Mouse (Mus musculus) neural tube, embryonic 11.5 days (tissue): ENCODE results near the gene Mtmr1. TPM values are rescaled to one million over a fixed set of nuclear protein-coding genes. Genes with fewer than 3 reads are reported as not detected.

Experiments
- ATAC-seq: fragments of 200-750 bp; cut with Nextera tagmentation; 2 replicates; pipeline ENCODE4 v1.8.0; 2017; ENCODE audit warnings: moderate number of reproducible peaks, mild to moderate bottlenecking, moderate TSS enrichment, moderate library complexity; ENCODE audit not compliant: insufficient read depth, low FRiP score, low TSS enrichment
- DNase-seq: peaks from one replicate; pipeline ENCODE4 v3.0.0-alpha.2; 2015; ENCODE audit warnings: low spot score
- H3K27ac ChIP-seq: fragments of 300-500 bp; sonication (generic); 2 replicates; pipeline ENCODE4 v1.5.1; 2014; ENCODE audit warnings: low read depth, mild to moderate bottlenecking, low read length
- H3K27me3 ChIP-seq: fragments of 300-500 bp; sonication (generic); 2 replicates; pipeline ENCODE4 v1.6.1; 2014; ENCODE audit warnings: mild to moderate bottlenecking, low read length, mixed read lengths; ENCODE audit not compliant: control insufficient read depth, insufficient read depth
- H3K36me3 ChIP-seq: fragments of 300-500 bp; sonication (generic); 2 replicates; pipeline ENCODE4 v1.6.1; 2014; ENCODE audit warnings: mild to moderate bottlenecking, low read length, moderate library complexity, mixed read lengths; ENCODE audit not compliant: control insufficient read depth, insufficient read depth
- H3K4me1 ChIP-seq: fragments of 300-500 bp; sonication (generic); 2 replicates; pipeline ENCODE4 v1.6.1; 2014; ENCODE audit warnings: low read length, mixed read lengths; ENCODE audit not compliant: control insufficient read depth, insufficient read depth
- H3K4me2 ChIP-seq: fragments of 300-500 bp; sonication (generic); 2 replicates; pipeline ENCODE4 v1.6.1; 2014; ENCODE audit warnings: low read depth, mild to moderate bottlenecking, moderate library complexity
- H3K4me3 ChIP-seq: fragments of 300-500 bp; sonication (generic); 2 replicates; pipeline ENCODE4 v1.5.1; 2014; ENCODE audit warnings: low read depth, low read length
- H3K9ac ChIP-seq: fragments of 300-500 bp; sonication (generic); 2 replicates; pipeline ENCODE4 v1.6.1; 2014; ENCODE audit warnings: mild to moderate bottlenecking, low read length
- H3K9me3 ChIP-seq: fragments of 300-500 bp; sonication (generic); 2 replicates; pipeline ENCODE4 v1.6.1; 2016; ENCODE audit warnings: low read length; ENCODE audit not compliant: control insufficient read depth
- WGBS: fragments of 180-500 bp; shearing (Covaris S2); extraction: QIAGEN DNeasy Blood & Tissue Kit; methylation state at CpG from one replicate; pipeline ENCODE4 v1.1.7; 2014; 5-methylcytosine and 5-hydroxymethylcytosine counted together
- polyA plus RNA-seq: library from polyadenylated mRNA; unstranded; fragments of >200 nt; fragmentation: Nextera tagmentation; extraction: Ambion mirVana; gene quantifications from 2 replicates; pipeline ENCODE4 v1.2.1, GENCODE M21; 2014

The Mtmr1 gene
- polyA plus RNA-seq, 1 experiment from 2014 or later, result 15.4 TPM

GRCm38 (mm10) chrX:71427491-71427890 lies 62.9 kb downstream of the Mtmr1 start:
- no peak for ATAC-seq

GRCm38 (mm10) chrX:71430900-71431299 lies 66.3 kb downstream of the Mtmr1 start:
- Histone ChIP-seq H3K27ac (no peak overlapping the region), H3K27me3 (no peaks in the 10 kb centered on the region), H3K4me3 (no peak overlapping the region), H3K9ac (no peak overlapping the region), H3K36me3 (no peaks in the 10 kb centered on the region), H3K9me3 (no peaks in the 10 kb centered on the region), H3K4me2 (no peak overlapping the region), H3K4me1 (no peaks in the 10 kb centered on the region)
- 86% methylated on average over 5 of the region's 5 CpGs for WGBS
- no peak for DNase-seq
- no peak for ATAC-seq

More at GRCm38 (mm10) chrX:71427491-71427890, 62.9 kb downstream of the Mtmr1 start:
- Histone ChIP-seq H3K27ac (no peak overlapping the region), H3K4me1 (no peaks in the 10 kb centered on the region), H3K9me3 (no peaks in the 10 kb centered on the region), H3K4me3 (no peak overlapping the region), H3K27me3 (no peaks in the 10 kb centered on the region), H3K4me2 (no peak overlapping the region), H3K9ac (no peak overlapping the region), H3K36me3 (no peaks in the 10 kb centered on the region)
- no peak for DNase-seq

DNA sequence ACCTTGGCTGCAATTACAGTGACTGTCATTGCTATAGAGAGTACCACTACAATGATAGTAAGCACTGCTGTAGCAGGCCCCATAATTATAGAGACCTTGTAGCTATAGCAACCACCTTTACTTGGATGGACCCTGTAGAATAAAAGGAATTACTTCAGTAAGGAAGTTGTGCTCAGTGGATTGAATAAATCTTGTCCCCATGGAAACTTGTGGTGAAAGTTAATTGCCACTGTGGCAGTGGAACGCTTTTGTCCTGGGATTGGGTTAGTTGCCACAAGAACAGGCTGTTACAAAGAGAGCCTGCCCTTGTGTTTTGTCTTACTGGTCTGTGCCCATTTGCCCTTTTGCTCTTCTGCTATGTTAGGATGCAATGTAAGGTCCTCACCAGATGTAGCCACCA lies 69.9 kb downstream of the Mtmr1 start:
- no peak overlapping the region for H3K4me2 ChIP-seq
- ATAC-seq (peak; percentile 69), DNase-seq (no peak)
- no peak overlapping the region for H3K27ac ChIP-seq
- H3K4me1 ChIP-seq, result no peaks in the 10 kb centered on the region
- no peak overlapping the region for H3K4me3 ChIP-seq
- H3K9ac ChIP-seq, result no peak overlapping the region
- no peaks in the 10 kb centered on the region for H3K9me3 ChIP-seq
- WGBS, result 64% methylated on average over 1 of the region's 1 CpGs
- no peaks in the 10 kb centered on the region for H3K27me3 ChIP-seq
- no peaks in the 10 kb centered on the region for H3K36me3 ChIP-seq

- ATAC-seq (peak; percentile 63; the same call in 1 of the 2 replicates), DNase-seq (peak; percentile 18)
- 48% methylated on average over 8 of the region's 8 CpGs for WGBS
- Histone ChIP-seq H3K36me3 (no peaks in the 10 kb centered on the region), H3K4me1 (no peaks in the 10 kb centered on the region), H3K27me3 (no peaks in the 10 kb centered on the region), H3K4me2 (no peak overlapping the region), H3K4me3 (no peak overlapping the region), H3K27ac (no peak overlapping the region), H3K9me3 (no peaks in the 10 kb centered on the region), H3K9ac (no peak overlapping the region)
Observed at GRCm38 (mm10) chrX:71434860-71435259, 70.3 kb downstream of the Mtmr1 start.

DNA sequence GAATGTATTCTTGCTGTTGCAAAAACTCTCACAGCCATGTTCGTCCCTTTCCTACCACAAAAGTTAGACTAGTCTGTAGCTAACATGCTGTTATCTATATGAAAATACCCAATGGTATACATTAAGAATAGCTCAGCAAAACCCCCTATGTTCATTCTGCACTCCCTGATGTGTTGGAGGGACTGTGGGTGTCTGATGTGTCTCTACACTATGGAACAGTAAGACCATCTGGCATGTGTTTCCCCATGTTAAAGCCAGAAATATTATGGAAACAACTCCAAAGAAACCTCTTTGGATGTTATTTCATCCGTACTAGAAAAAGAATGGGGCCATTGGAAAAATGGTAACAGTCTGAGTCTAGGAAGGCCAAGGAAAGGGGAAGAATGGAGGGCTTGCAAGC lies 71.0 kb downstream of the Mtmr1 start:
- no peak overlapping the region for H3K27ac ChIP-seq
- H3K4me2 ChIP-seq, result no peak overlapping the region
- H3K9ac ChIP-seq, result no peak overlapping the region
- no peaks in the 10 kb centered on the region for H3K4me1 ChIP-seq
- H3K36me3 ChIP-seq, result no peaks in the 10 kb centered on the region
- 86% methylated on average over 2 of the region's 2 CpGs for WGBS
- H3K4me3 ChIP-seq, result no peak overlapping the region
- DNase-seq (no peak), ATAC-seq (no peak)
- H3K9me3 ChIP-seq, result no peaks in the 10 kb centered on the region
- no peaks in the 10 kb centered on the region for H3K27me3 ChIP-seq

DNA sequence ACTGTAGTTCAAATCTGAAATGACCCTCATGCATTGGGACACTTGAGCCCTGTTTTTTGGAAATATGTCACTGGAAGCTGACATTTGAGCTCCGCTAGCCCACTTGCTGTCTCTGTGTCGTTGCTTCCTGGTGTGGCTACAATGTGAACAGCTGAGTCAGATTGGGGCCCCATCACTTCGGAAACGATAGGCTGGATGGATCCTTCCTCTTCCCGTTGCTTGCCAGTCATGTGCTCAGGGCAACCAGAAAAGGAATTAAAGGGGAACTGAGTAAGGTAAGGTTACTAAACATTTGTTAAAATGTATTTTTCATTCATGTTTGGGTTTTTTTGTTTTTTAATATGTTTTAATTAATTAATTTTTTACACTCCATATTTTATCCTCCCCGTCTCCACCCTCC lies 74.9 kb downstream of the Mtmr1 start:
- DNase-seq, result no peak
- Histone ChIP-seq H3K4me3 (no peak overlapping the region), H3K4me2 (no peak overlapping the region), H3K27ac (no peak overlapping the region), H3K27me3 (no peaks in the 10 kb centered on the region), H3K9ac (no peak overlapping the region), H3K4me1 (no peaks in the 10 kb centered on the region), H3K36me3 (no peaks in the 10 kb centered on the region), H3K9me3 (no peaks in the 10 kb centered on the region)
- no peak for ATAC-seq
- 91% methylated on average over 6 of the region's 6 CpGs for WGBS

GRCm38 (mm10) chrX:71442916-71443315 lies 78.4 kb downstream of the Mtmr1 start:
- H3K9ac ChIP-seq, result no peak overlapping the region
- WGBS, result 88% methylated on average over 5 of the region's 5 CpGs
- H3K4me1 ChIP-seq, result no peaks in the 10 kb centered on the region
- ATAC-seq (no peak), DNase-seq (no peak)
- H3K9me3 ChIP-seq, result no peaks in the 10 kb centered on the region
- H3K36me3 ChIP-seq, result no peaks in the 10 kb centered on the region
- no peaks in the 10 kb centered on the region for H3K27me3 ChIP-seq
- H3K4me3 ChIP-seq, result no peak overlapping the region
- H3K4me2 ChIP-seq, result no peak overlapping the region
- no peak overlapping the region for H3K27ac ChIP-seq

GRCm38 (mm10) chrX:71456078-71456737 lies 91.6 kb downstream of the Mtmr1 start:
- no peak overlapping the region for H3K9ac ChIP-seq
- H3K36me3 ChIP-seq, result no peaks in the 10 kb centered on the region
- ATAC-seq (no peak), DNase-seq (no peak)
- no peak overlapping the region for H3K4me2 ChIP-seq
- no peaks in the 10 kb centered on the region for H3K27me3 ChIP-seq
- no peaks in the 10 kb centered on the region for H3K4me1 ChIP-seq
- H3K4me3 ChIP-seq, result no peak overlapping the region
- no peaks in the 10 kb centered on the region for H3K9me3 ChIP-seq
- no peak overlapping the region for H3K27ac ChIP-seq
- WGBS, result 78% methylated on average over 6 of the region's 6 CpGs

GRCm38 (mm10) chrX:71464138-71464826 lies 99.7 kb downstream of the Mtmr1 start:
- no peaks in the 10 kb centered on the region for H3K9me3 ChIP-seq
- no peak overlapping the region for H3K9ac ChIP-seq
- H3K27ac ChIP-seq, result no peak overlapping the region
- no peak overlapping the region for H3K4me2 ChIP-seq
- no peak for ATAC-seq
- no peaks in the 10 kb centered on the region for H3K4me1 ChIP-seq
- H3K27me3 ChIP-seq, result no peaks in the 10 kb centered on the region
- no peaks in the 10 kb centered on the region for H3K36me3 ChIP-seq
- 84% methylated on average over 7 of the region's 7 CpGs for WGBS
- no peak overlapping the region for H3K4me3 ChIP-seq
- DNase-seq, result no peak
